Mouse (Mus musculus) embryo, embryonic 10.5 days (tissue): Measurements from ENCODE around the gene Pla2g12a.

Source experiments
- DNase-seq: peaks from one replicate; pipeline ENCODE4 v3.0.0-alpha.2; 2015; ENCODE audit warnings: low spot score

Gene Pla2g12a

DNA sequence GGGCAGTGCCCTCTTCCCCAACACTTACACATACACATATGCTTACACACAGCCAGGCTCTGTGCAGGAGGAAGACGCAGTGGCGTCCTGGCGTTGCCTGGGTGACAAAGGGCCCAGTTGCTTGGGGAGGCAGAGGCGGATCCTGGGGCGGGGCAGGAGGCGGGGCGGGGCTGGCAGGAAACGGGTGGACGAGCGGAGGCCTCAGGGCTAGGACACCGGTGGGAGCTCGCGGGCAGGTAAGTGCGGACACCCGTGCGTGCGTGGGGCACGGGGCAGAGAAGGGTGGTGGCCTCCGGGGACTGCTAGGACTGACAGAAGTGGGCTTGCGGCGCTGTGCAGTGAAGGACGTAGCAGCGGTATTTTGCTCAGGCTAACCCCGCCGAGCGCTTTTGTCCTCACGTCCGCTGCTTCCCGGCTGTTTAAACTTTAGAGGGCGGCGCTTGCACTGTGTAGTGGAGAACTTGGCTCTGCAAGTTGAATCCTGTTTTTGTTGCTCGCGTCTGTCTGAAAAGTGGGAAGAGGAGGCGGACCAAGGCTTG is 22.9 kb downstream of the Pla2g12a start, which contains the start of gene Casp6:
TSS of gene Casp6 (plus strand) at position 155 of the 539 bp plus-strand sequence.
- DNase-seq, result peak; percentile 87

DNA sequence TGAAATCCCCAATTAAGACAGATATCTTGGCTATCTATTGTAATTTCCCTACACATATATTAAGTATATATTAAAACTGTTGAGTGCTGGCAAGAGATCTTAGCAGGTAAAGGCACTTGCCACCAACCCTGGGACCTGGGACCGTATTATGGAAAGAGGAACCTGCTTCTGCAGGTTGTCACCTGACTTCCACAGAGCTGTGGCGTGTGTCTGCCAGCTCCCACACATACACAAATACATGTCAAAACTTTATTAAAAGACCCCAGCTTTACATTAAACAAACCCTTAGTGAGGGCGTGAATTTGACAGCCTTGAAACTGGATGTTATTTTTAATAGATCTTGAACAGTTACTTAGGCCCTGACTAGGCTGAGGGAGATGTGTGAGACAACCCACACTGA is 25.0 kb downstream of the Pla2g12a start:
- no peak for DNase-seq

DNA sequence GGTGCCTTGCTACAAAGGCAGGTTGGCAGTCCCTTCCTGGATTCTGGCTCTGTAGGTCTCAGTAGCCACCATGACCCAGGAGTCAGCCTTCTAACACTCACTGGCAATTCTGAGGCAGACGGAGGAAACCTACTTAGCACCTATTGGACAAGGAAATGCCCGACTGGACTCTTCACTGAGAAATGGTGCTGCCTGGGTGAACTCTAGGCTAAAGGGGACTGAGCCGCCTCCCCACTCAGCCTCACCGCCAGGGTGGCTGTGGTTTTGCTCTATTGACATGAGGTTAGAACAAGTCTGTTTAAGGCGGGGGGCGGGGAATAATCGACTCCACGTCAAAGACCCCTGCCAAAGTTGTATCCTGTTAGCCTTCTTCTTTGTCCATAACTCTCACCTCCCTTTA is 25.5 kb downstream of the Pla2g12a start:
- no peak for DNase-seq

DNA sequence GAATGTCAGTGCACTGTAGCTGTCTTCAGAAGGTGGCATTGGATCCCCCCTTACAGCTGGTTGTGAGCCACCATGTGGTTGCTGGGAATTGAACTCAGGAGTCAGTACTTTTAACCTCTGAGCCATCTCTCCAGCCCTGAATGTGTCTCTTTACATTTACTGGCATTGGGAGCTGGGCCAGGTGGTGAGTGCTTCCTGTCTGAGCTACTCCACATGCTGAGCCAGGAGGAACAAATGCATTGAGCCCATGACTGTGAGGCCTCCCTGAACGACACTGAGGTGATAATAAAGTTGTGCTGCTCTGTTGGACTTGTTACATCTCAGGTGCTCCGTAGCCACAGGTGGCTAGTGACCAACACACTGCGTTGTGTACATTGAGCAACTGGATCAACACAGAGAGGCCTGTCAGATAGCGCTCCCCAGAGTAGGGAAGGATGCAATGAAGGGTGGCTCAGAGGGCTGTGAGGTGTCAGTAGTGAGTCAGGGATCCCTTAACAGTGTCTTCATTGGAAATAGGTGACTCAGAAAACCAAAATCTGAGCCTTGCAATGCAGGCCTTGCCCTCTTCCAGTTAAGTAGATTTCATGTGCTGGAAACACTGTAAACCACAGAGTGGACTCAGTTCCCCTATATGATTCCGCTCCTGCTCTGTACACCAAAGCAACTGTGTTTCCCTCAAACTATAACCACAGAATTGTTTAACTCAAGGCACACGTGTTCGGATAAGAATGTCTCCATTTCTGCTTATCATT is 26.2 kb downstream of the Pla2g12a start:
- no peak for DNase-seq

DNA sequence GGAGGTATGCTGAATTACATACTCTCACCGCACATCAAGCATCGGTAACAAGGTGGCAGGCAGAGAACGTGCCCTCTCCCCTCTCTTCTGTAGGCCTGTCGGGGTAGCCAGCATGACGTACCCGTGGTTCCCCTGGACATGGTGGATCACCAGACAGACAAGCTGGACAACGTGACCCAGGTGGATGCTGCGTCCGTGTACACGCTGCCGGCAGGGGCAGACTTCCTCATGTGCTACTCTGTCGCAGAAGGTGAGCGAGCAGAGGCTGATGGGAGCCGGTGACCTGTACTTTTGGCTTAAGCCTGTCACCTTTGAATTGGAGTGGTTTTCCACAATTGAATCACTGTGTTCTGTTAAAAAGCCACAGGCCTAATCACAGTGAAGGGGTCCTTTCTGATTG is 33.6 kb downstream of the Pla2g12a start:
- no peak for DNase-seq

DNA sequence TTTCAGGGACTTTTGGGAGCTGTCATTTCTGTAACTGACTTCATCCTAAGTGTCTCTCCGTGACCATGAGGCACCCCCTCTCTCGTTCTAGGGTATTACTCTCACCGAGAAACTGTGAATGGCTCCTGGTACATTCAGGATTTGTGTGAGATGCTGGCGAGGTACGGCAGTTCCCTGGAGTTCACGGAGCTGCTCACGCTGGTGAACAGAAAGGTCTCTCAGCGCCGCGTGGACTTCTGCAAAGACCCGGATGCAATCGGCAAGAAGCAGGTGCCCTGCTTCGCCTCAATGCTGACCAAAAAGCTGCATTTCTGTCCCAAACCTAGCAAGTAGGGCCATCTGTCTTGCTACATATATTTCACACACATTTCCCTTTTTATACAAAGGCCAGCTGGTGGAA is 34.8 kb downstream of the Pla2g12a start:
- no peak for DNase-seq

DNA sequence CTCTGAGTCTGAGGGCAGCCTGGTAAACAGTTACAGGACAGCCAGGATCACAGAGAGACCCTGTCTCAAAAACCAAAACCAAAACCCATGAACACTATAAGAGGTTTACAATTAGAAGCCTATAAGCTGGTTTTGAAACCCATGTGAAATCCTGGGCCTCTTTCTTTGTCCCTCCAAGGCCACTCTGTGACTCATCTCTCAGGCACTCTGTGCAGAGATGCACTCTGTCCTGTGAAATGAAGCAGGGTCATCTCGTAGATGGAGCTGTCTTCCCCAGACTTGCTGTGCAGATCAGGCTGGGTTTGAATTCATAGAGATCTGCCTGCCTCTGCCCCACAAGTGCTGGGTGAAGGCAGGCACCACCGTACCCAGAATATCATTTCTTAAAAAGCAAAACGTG is 39.0 kb downstream of the Pla2g12a start:
- no peak for DNase-seq

DNA sequence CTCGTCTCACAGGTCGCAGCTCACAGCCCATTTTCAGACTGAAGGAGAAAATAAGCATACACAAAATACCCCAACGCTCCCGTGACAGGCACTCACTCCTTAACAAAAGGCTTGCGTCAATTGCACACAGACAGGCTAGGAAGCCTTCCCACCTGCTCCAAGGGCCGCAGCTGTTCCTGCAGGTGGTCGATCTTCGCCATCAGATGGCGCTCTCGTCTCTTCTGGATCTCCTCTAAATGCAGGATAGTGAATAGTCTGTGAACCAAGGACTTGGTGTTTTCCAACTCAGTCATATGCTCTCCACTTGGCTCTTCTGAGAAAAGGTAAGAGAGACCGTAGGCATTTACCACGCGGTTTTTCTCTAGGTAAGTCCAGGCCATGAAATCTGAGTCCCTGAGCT is 40.0 kb downstream of the Pla2g12a start:
- peak; percentile 79 for DNase-seq

DNA sequence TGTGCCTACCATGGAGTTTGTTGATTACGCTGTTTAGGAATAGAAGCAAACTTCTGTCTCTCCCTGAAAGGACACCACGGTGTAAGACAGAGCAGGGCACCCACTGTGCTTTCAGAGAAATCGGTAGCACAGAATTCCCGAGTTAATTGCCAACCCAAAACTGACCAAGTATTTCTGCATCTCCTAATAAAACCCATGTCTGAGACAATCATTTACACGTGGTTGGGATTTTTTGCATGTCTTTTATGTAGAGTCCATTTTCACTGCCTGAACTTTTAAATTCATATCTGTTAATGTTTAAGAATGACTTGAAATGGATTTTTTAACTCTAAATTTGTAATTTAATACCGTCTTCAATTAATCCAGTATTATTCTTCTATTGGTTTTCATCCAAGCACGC is 45.2 kb downstream of the Pla2g12a start:
- no peak for DNase-seq

DNA sequence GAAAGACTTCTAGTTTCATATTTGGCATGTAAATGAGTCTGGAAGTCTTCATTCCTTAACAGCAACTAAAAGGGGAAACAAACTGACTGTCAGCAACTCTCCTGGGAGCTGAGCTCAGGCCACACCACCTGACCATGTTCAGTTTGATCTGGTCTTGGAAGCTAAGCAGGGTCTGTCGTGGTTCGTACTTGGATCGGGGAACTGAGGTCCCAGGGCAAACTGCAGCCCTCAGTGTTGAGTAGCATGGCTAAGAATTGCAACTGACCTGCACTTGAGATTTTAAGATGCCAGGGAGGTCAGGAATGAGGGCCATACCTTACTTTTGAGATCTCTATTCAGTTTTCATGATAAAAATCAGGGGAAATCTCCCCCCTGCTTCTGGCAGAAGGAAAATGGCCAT is 47.5 kb downstream of the Pla2g12a start:
- DNase-seq, result no peak

DNA sequence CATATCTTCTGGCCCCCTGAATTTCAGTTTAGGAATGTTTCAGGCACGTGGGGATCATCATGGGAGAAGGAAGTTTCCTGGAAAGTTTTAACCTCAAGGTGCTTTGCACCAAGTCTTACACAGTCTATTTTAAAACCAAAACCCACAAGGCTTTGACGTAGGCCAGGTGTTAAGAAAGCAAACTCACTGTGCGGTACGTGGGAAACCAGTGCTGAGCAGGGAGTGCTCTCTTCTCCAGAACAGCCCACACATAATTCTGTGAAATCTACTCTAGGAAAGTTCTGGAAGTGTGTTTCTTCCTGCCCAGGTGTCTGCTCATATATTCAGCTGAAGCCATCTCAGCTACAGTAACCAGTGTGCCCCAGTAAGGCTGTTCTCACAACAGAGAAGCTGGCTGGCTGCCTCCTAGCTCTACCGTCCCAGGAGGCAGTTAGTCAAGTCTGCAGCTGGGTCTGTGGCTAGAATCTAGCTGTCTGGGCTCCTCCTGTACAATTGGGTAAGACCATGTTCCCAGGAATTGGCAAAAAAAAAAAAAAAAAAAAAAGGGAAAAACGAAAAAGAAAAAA is 51.9 kb downstream of the Pla2g12a start:
- DNase-seq, result no peak

DNA sequence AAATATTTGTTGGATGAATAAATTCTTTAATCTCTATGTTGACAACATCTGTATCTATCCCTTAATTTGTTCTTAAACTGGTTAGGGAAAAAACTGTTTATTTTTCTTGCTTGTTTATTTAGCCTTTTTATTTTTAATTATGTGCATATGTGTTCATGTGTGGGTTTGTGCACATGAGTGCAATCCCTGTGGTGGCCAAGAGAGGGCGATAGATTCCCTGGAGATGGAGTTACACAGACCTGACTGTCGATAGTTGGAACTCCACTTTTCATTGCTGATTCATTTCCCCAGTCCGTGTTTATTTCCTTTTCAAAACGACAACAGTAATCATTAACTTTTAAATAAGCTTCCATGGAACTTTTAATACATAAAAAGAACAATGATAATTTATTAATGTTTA is 54.0 kb downstream of the Pla2g12a start:
- DNase-seq, result peak; percentile 39

DNA sequence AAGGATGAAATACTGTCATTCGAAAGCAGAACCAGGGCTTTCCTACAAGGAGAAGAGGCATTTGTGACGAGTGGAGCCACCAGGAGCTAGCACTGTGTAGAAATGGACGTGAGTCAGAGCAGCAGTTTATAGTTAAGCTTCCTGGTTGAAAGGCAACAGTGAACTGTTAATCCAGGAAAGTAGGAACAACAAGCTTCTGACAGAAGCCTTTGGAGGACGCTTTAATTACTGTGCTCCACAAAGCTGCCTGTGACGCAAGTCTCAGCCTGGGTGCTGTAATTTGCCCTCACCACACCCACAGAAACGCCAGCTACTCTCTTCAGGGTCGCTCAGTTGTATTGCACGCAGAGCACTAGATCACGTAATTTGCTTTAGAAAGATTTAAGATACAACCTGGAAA is 58.2 kb downstream of the Pla2g12a start:
- DNase-seq, result no peak

DNA sequence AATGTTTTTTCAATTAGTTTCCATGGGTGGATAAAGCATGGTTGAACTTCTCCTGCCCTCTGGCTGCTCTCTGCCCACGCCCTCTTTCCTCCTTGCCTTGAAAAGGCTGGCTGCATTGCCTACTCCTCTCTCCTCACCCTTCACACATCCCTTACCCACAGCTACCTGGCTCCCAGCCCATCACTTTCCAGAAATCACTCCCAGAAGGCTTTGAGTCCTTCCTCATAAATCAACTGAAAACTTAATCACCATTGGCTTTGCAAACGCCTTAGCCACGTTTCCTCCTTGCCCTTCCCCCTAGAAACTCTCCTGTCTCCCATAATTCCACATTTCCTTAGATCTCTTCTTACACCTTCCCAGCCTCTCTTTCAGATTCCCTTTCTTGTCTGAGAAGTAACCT is 59.4 kb downstream of the Pla2g12a start:
- DNase-seq, result no peak

DNA sequence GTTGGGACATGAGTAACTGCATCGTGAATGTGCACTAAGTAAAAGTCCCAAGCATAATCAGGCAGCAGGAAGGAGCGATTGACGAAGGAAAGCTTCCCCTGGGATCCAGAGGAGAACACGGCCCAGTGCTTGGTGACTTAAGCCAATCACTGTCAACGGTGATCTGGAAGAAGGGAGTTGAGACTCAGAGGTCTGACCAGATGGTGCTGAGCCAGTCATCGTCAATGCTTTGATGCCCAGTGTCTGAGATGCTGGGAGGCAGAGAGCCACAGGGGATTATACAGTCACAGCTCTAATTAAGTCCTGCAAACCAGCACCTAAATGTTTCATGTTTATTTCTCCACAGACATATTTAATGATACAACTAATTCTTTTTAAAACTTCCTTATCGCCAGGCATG is 60.7 kb downstream of the Pla2g12a start:
- DNase-seq, result no peak

DNA sequence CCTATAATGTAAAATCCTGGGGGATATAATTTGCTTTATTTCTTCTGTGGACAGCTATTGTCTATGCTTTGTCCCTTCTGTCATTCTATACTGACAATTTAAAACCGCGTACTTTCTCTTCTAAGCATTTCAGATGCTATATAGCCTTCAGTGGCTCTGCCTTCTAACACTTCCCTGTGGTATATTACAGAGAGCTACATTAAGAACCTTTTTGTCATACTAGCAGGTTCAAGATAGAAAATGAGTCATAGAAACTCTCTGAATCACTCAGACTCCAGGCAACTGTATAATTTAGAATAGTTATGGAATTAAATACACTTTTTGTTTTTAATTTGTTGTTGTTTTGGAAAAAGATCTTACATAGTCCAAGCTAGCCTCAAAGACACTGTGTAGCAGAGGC is 62.4 kb downstream of the Pla2g12a start:
- no peak for DNase-seq

DNA sequence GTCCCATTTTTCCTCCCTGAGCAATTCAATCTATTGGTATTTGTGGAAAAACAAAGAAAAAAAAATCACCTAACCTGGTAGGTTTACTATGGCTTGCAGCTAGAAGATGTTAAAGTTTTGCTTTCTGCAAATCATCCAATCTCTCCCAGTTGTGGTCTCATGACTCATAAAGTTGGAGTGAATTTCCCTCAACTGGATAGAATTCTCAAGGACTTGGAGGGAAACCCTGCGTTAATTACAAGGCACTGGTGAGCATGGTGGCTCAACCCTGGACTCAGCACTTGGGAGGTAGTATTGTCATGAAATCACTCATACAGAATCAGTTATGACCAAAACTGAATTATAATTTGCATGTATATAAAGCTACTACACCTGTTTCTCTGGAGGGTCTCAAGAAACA is 62.9 kb downstream of the Pla2g12a start:
- DNase-seq, result no peak

DNA sequence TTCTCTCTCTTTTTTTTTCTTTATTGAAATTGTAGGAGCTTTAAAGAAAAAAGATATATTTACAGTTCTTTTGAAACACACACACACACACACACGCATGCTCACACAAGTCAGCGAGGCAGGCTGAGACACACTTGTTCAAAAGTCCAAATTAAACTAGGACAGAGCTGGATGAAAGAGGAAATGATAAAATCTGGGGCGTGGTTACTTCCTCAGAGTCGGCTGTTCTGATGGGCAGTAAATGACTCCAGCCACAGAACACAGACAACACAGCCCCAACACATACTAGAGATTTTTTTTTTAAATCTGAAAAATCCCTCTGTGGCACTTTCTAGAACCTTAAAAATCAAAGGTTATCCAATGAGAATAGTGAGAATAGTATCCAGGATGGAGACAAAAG is 65.4 kb downstream of the Pla2g12a start:
- DNase-seq, result no peak
